ENCODE assay signal across 16 mouse cellular contexts in the genomic region with DNA sequence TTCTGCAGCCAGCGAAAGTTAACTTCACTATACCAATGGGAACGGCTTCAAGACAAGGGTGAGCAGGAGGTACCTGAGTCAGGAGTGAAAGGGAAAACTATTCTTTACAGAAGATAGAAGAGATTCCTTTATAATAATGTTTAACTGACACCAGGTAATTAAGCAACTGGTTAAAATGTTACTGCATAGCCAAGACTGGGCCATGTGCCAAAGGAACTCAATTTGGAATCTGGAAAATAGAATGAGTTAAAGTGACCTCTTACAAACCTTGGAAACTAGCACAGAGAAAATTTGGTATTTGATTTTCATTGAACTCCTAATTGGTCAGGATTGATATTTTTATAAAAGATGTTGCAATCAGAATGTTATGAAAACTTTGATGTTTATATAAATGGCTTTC.
DNase-seq lines count a peak whose midpoint lies in the region; ATAC-seq lines count a peak whose summit lies in the region.
"Had no signal": no experiment of that assay in that cellular context is flagged by ENCODE, and none has a peak within 500 bp of the region (broad histone marks: within the 10 kb centered on the region; RNA-seq: fewer than 3 reads in every experiment).

No protein-coding gene starts in this region.

- no peaks in the 10 kb centered on the region for H3K9me3 ChIP-seq in kidney, embryonic 15.5 days (replicated peaks)
- no peaks in the 10 kb centered on the region for H3K9me3 ChIP-seq in midbrain, embryonic 14.5 days (ENCODE audit: control insufficient read depth, low read length)
- H3K9me3 ChIP-seq: hindbrain, embryonic 10.5 days; limb, embryonic 12.5 days; liver, embryonic 15.5 days; megakaryocyte, embryonic 14.5 days had no signal

- H3K27me3 ChIP-seq in kidney, embryonic 15.5 days: no peaks in the 10 kb centered on the region
- H3K27me3 ChIP-seq in midbrain, embryonic 14.5 days (ENCODE audit: control insufficient read depth, insufficient read depth, low read length): no peaks in the 10 kb centered on the region
- H3K27me3 ChIP-seq: limb, embryonic 12.5 days; liver, embryonic 15.5 days; megakaryocyte, embryonic 14.5 days had no signal

- no peaks in the 10 kb centered on the region for H3K4me1 ChIP-seq in kidney, embryonic 15.5 days
- no peaks in the 10 kb centered on the region for H3K4me1 ChIP-seq in midbrain, embryonic 14.5 days (ENCODE audit: control insufficient read depth, insufficient read depth, low read length)
- H3K4me1 ChIP-seq: limb, embryonic 12.5 days; liver, embryonic 15.5 days; megakaryocyte, embryonic 14.5 days had no signal

- ATAC-seq in kidney, embryonic 15.5 days (replicated peaks; ENCODE audit: low FRiP score): no peak; the same call in 1 of the 2 replicates
- no peak for ATAC-seq in midbrain, embryonic 14.5 days (ENCODE audit: low FRiP score, low TSS enrichment)
- ATAC-seq: midbrain, embryonic 16.5 days had no signal

- H3K4me2 ChIP-seq in kidney, embryonic 15.5 days: no peak overlapping the region
- H3K4me2 ChIP-seq in midbrain, embryonic 14.5 days (ENCODE audit: low read length): no peak overlapping the region
- H3K4me2 ChIP-seq: limb, embryonic 12.5 days; liver, embryonic 15.5 days had no signal

- no peak overlapping the region for H3K4me3 ChIP-seq in kidney, embryonic 15.5 days (replicated peaks)
- no peak overlapping the region for H3K4me3 ChIP-seq in midbrain, embryonic 14.5 days (replicated peaks; ENCODE audit: low read depth, low read length)
- H3K4me3 ChIP-seq: hindbrain, embryonic 10.5 days; limb, embryonic 12.5 days; liver, embryonic 15.5 days; megakaryocyte, embryonic 14.5 days had no signal

- DNase-seq in cerebellum, adult 9-10 months: peak; percentile 42
- no peak for DNase-seq in cerebellum, adult 11-12 months
- peak; percentile 57 for DNase-seq in kidney, adult 11 months
- peak; percentile 78 for DNase-seq in kidney, adult 8-10 months
- peak; percentile 27 to 49 for DNase-seq in kidney, postnatal 4 days
- no peak for DNase-seq in midbrain, embryonic 14.5 days
- DNase-seq in left cerebral cortex, adult 11 months (ENCODE audit: low spot score): no peak
- DNase-seq: adrenal gland, postnatal 14 days; lung, postnatal 10 days; right cerebral cortex, adult 18-20 months had no signal

- H3K9ac ChIP-seq in kidney, embryonic 15.5 days: no peak overlapping the region
- no peak overlapping the region for H3K9ac ChIP-seq in midbrain, embryonic 14.5 days (replicated peaks; ENCODE audit: low read length)
- H3K9ac ChIP-seq: limb, embryonic 12.5 days; liver, embryonic 15.5 days had no signal

- 87% methylated on average over 2 of the region's 2 CpGs for WGBS in kidney, embryonic 15.5 days
- 96% methylated on average over 2 of the region's 2 CpGs for WGBS in midbrain, embryonic 14.5 days

- no peak overlapping the region for H3K27ac ChIP-seq in kidney, embryonic 15.5 days
- H3K27ac ChIP-seq in midbrain, embryonic 14.5 days (replicated peaks; ENCODE audit: low read depth, low read length): no peak overlapping the region
- H3K27ac ChIP-seq: hindbrain, embryonic 10.5 days; limb, embryonic 12.5 days; liver, embryonic 15.5 days had no signal

- H3K36me3 ChIP-seq in kidney, embryonic 15.5 days: no peaks in the 10 kb centered on the region
- no peaks in the 10 kb centered on the region for H3K36me3 ChIP-seq in midbrain, embryonic 14.5 days (ENCODE audit: control insufficient read depth, insufficient read depth, low read length)
- H3K36me3 ChIP-seq: hindbrain, embryonic 10.5 days; limb, embryonic 12.5 days; liver, embryonic 15.5 days had no signal

Comparison
In these comparisons a context has a peak if more than half of its experiments do, and no peak if none do; other contexts are left out.
1. DNase-seq: peak in cerebellum, adult 9-10 months (single experiment), kidney, adult 11 months (single experiment), kidney, adult 8-10 months (2 of 2) and kidney, postnatal 4 days (2 of 2); none in cerebellum, adult 11-12 months (single experiment), midbrain, embryonic 14.5 days (single experiment) and left cerebral cortex, adult 11 months (single experiment).